Mouse (Mus musculus): ENCODE results near the gene Abcg8. TPM values are rescaled to one million over a fixed set of nuclear protein-coding genes. Genes with fewer than 3 reads are reported as not detected.
A peak's percentile ranks its signal among the peaks of the same experiment; 100 is the strongest.

Gene Abcg8
- polyA plus RNA-seq, 1 experiment from 2014 or later, result 0.25 TPM

- Histone ChIP-seq H3K27ac (ENCODE audit: low read length) (no peak overlapping the region), H3K4me1 (ENCODE audit: insufficient read depth, low read length) (peaks cover 20% of the 10 kb centered on the region; the same call in 1 of the 2 replicates), H3K9me3 (ENCODE audit: low read length) (no peaks in the 10 kb centered on the region), H3K4me3 (ENCODE audit: low read length) (no peak overlapping the region), H3K9ac (replicated peaks; ENCODE audit: low read length) (no peak overlapping the region), H3K36me3 (ENCODE audit: insufficient read depth, low read length) (no peaks in the 10 kb centered on the region; the same call in none of the 2 replicates), H3K4me2 (replicated peaks; ENCODE audit: low read depth, low read length) (no peak overlapping the region), H3K27me3 (ENCODE audit: insufficient read depth, low read length) (no peaks in the 10 kb centered on the region)
- peak; percentile 41; the same call in 1 of the 2 replicates for ATAC-seq (ENCODE audit: low FRiP score, low TSS enrichment)
- 26% methylated on average over 18 of the region's 19 CpGs for WGBS
Measured at GRCm38 (mm10) chr17:84656653-84657421, 19.3 kb upstream of the Abcg8 start.

GRCm38 (mm10) chr17:84657422-84657732 lies 18.7 kb upstream of the Abcg8 start:
- Histone ChIP-seq H3K9me3 (ENCODE audit: low read length) (no peaks in the 10 kb centered on the region), H3K9ac (replicated peaks; ENCODE audit: low read length) (no peak overlapping the region), H3K4me1 (ENCODE audit: insufficient read depth, low read length) (peaks cover 24% of the 10 kb centered on the region; the same call in 1 of the 2 replicates), H3K4me2 (replicated peaks; ENCODE audit: low read depth, low read length) (no peak overlapping the region), H3K36me3 (ENCODE audit: insufficient read depth, low read length) (no peaks in the 10 kb centered on the region; the same call in 1 of the 2 replicates), H3K27ac (ENCODE audit: low read length) (no peak overlapping the region), H3K4me3 (ENCODE audit: low read length) (no peak overlapping the region), H3K27me3 (ENCODE audit: insufficient read depth, low read length) (no peaks in the 10 kb centered on the region)
- peak; percentile 58 for ATAC-seq (ENCODE audit: low FRiP score, low TSS enrichment)
- WGBS, result 37% methylated on average over 3 of the region's 3 CpGs

- Histone ChIP-seq H3K9me3 (ENCODE audit: low read length) (no peaks in the 10 kb centered on the region), H3K36me3 (ENCODE audit: insufficient read depth, low read length) (no peaks in the 10 kb centered on the region; the same call in 1 of the 2 replicates), H3K27me3 (ENCODE audit: insufficient read depth, low read length) (no peaks in the 10 kb centered on the region), H3K4me3 (ENCODE audit: low read length) (no peak overlapping the region), H3K4me2 (replicated peaks; ENCODE audit: low read depth, low read length) (no peak overlapping the region), H3K4me1 (ENCODE audit: insufficient read depth, low read length) (peaks cover 24% of the 10 kb centered on the region; the same call in 1 of the 2 replicates), H3K9ac (replicated peaks; ENCODE audit: low read length) (no peak overlapping the region), H3K27ac (ENCODE audit: low read length) (no peak overlapping the region; the same call in 1 of the 2 replicates)
- ATAC-seq (ENCODE audit: low FRiP score, low TSS enrichment), result peak; percentile 40; the same call in 1 of the 2 replicates
- 62% methylated on average over 7 of the region's 7 CpGs for WGBS
Measured at GRCm38 (mm10) chr17:84657782-84658181, 18.3 kb upstream of the Abcg8 start.

- Histone ChIP-seq H3K9ac (replicated peaks; ENCODE audit: low read length) (no peak overlapping the region), H3K4me2 (replicated peaks; ENCODE audit: low read depth, low read length) (no peak overlapping the region), H3K4me3 (ENCODE audit: low read length) (no peak overlapping the region), H3K27me3 (ENCODE audit: insufficient read depth, low read length) (no peaks in the 10 kb centered on the region), H3K9me3 (ENCODE audit: low read length) (no peaks in the 10 kb centered on the region), H3K36me3 (ENCODE audit: insufficient read depth, low read length) (no peaks in the 10 kb centered on the region; the same call in 1 of the 2 replicates), H3K4me1 (ENCODE audit: insufficient read depth, low read length) (peaks cover 24% of the 10 kb centered on the region; the same call in 1 of the 2 replicates), H3K27ac (ENCODE audit: low read length) (no peak overlapping the region)
- ATAC-seq (ENCODE audit: low FRiP score, low TSS enrichment), result 0 out of 2 replicates have a peak, but pooled peaks have one; percentile 53
- 31% methylated on average over 5 of the region's 5 CpGs for WGBS
Measured at GRCm38 (mm10) chr17:84658195-84658594, 17.9 kb upstream of the Abcg8 start.

GRCm38 (mm10) chr17:84658951-84659350 lies 17.2 kb upstream of the Abcg8 start:
- H3K36me3 ChIP-seq (ENCODE audit: insufficient read depth, low read length), result no peaks in the 10 kb centered on the region
- H3K9ac ChIP-seq (replicated peaks; ENCODE audit: low read length), result no peak overlapping the region
- H3K27ac ChIP-seq (ENCODE audit: low read length), result no peak overlapping the region
- no peaks in the 10 kb centered on the region for H3K9me3 ChIP-seq (ENCODE audit: low read length)
- ATAC-seq (ENCODE audit: low FRiP score, low TSS enrichment), result no peak
- H3K4me1 ChIP-seq (ENCODE audit: insufficient read depth, low read length), result peaks cover 24% of the 10 kb centered on the region; the same call in 1 of the 2 replicates
- H3K4me2 ChIP-seq (replicated peaks; ENCODE audit: low read depth, low read length), result no peak overlapping the region
- WGBS, result 74% methylated on average over 8 of the region's 8 CpGs
- H3K27me3 ChIP-seq (ENCODE audit: insufficient read depth, low read length), result no peaks in the 10 kb centered on the region
- H3K4me3 ChIP-seq (ENCODE audit: low read length), result no peak overlapping the region

GRCm38 (mm10) chr17:84665053-84665452 lies 11.0 kb upstream of the Abcg8 start:
- H3K4me3 ChIP-seq (ENCODE audit: low read length), result no peak overlapping the region
- no peaks in the 10 kb centered on the region for H3K9me3 ChIP-seq (ENCODE audit: low read length)
- peak; percentile 69 for ATAC-seq (ENCODE audit: low FRiP score, low TSS enrichment)
- H3K36me3 ChIP-seq (ENCODE audit: insufficient read depth, low read length), result no peaks in the 10 kb centered on the region
- peak overlapping the region; percentile 34; the same call in 1 of the 2 replicates for H3K4me2 ChIP-seq (replicated peaks; ENCODE audit: low read depth, low read length)
- H3K27me3 ChIP-seq (ENCODE audit: insufficient read depth, low read length), result no peaks in the 10 kb centered on the region
- peaks cover 23% of the 10 kb centered on the region for H3K4me1 ChIP-seq (ENCODE audit: insufficient read depth, low read length)
- no peak overlapping the region for H3K9ac ChIP-seq (replicated peaks; ENCODE audit: low read length)
- 13% methylated on average over 10 of the region's 10 CpGs for WGBS
- peak overlapping the region; percentile 55 for H3K27ac ChIP-seq (ENCODE audit: low read length)

GRCm38 (mm10) chr17:84665691-84666090 lies 10.4 kb upstream of the Abcg8 start:
- H3K4me2 ChIP-seq (replicated peaks; ENCODE audit: low read depth, low read length), result peak overlapping the region; percentile 34

GRCm38 (mm10) chr17:84667848-84668247 lies 8.3 kb upstream of the Abcg8 start:
- no peak for ATAC-seq (ENCODE audit: low FRiP score, low TSS enrichment)
- Histone ChIP-seq H3K4me1 (ENCODE audit: insufficient read depth, low read length) (peaks cover 24% of the 10 kb centered on the region), H3K36me3 (ENCODE audit: insufficient read depth, low read length) (no peaks in the 10 kb centered on the region), H3K27ac (ENCODE audit: low read length) (no peak overlapping the region), H3K27me3 (ENCODE audit: insufficient read depth, low read length) (no peaks in the 10 kb centered on the region), H3K9me3 (ENCODE audit: low read length) (no peaks in the 10 kb centered on the region), H3K9ac (replicated peaks; ENCODE audit: low read length) (no peak overlapping the region), H3K4me2 (replicated peaks; ENCODE audit: low read depth, low read length) (no peak overlapping the region), H3K4me3 (ENCODE audit: low read length) (no peak overlapping the region)
- WGBS, result 85% methylated on average over 3 of the region's 3 CpGs

More at GRCm38 (mm10) chr17:84665691-84666090, 10.4 kb upstream of the Abcg8 start:
- H3K4me3 ChIP-seq (ENCODE audit: low read length), result no peak overlapping the region
- H3K27me3 ChIP-seq (ENCODE audit: insufficient read depth, low read length), result no peaks in the 10 kb centered on the region
- peak overlapping the region; percentile 55; the same call in 1 of the 2 replicates for H3K27ac ChIP-seq (ENCODE audit: low read length)
- no peaks in the 10 kb centered on the region for H3K9me3 ChIP-seq (ENCODE audit: low read length)
- no peaks in the 10 kb centered on the region for H3K36me3 ChIP-seq (ENCODE audit: insufficient read depth, low read length)
- H3K9ac ChIP-seq (replicated peaks; ENCODE audit: low read length), result no peak overlapping the region
- peak; percentile 81 for ATAC-seq (ENCODE audit: low FRiP score, low TSS enrichment)
- peaks cover 23% of the 10 kb centered on the region for H3K4me1 ChIP-seq (ENCODE audit: insufficient read depth, low read length)
- 9% methylated on average over 9 of the region's 9 CpGs for WGBS

- no peaks in the 10 kb centered on the region for H3K36me3 ChIP-seq (ENCODE audit: insufficient read depth, low read length)
- peaks cover 35% of the 10 kb centered on the region for H3K4me1 ChIP-seq (ENCODE audit: insufficient read depth, low read length)
- WGBS, result 49% methylated on average over 16 of the region's 16 CpGs
- ATAC-seq (ENCODE audit: low FRiP score, low TSS enrichment), result peak; percentile 44; the same call in 1 of the 2 replicates
- no peak overlapping the region for H3K4me3 ChIP-seq (ENCODE audit: low read length)
- no peaks in the 10 kb centered on the region for H3K9me3 ChIP-seq (ENCODE audit: low read length)
- no peaks in the 10 kb centered on the region for H3K27me3 ChIP-seq (ENCODE audit: insufficient read depth, low read length)
- no peak overlapping the region for H3K4me2 ChIP-seq (replicated peaks; ENCODE audit: low read depth, low read length)
- H3K27ac ChIP-seq (ENCODE audit: low read length), result no peak overlapping the region
- H3K9ac ChIP-seq (replicated peaks; ENCODE audit: low read length), result no peak overlapping the region
Measured at GRCm38 (mm10) chr17:84672376-84673369, 3.4 kb upstream of the Abcg8 start.
